Mouse (Mus musculus): ENCODE results near the gene A030005L19Rik. TPM values are rescaled to one million over a fixed set of nuclear protein-coding genes. Genes with fewer than 3 reads are reported as not detected.

Gene A030005L19Rik
- not detected for total RNA-seq (2023)

GRCm38 (mm10) chr1:82913025-82913424 lies at the start of gene A030005L19Rik:
Gene A030005L19Rik, plus strand, starts transcription at chr1:82913325.

GRCm38 (mm10) chr1:82924650-82925049 lies 11.5 kb downstream of the A030005L19Rik start, which contains the start of gene A030014E15Rik:
Gene A030014E15Rik, plus strand, starts transcription at chr1:82924917.

GRCm38 (mm10) chr1:82931326-82931725 lies 18.2 kb downstream of the A030005L19Rik start, which contains the start of gene Gm6217:
Gene Gm6217, minus strand, starts transcription at chr1:82931399.

GRCm38 (mm10) chr1:82943295-82943694 lies 30.2 kb downstream of the A030005L19Rik start, which contains the start of gene A030003K21Rik:
Gene A030003K21Rik, minus strand, starts transcription at chr1:82943388.

GRCm38 (mm10) chr1:82955913-82956312 lies 42.8 kb downstream of the A030005L19Rik start, which contains the start of gene Gm7544:
Gene Gm7544, minus strand, starts transcription at chr1:82956013.

GRCm38 (mm10) chr1:82959870-82960385 lies 46.8 kb downstream of the A030005L19Rik start, which contains the start of gene Gm47955:
Gene Gm47955, plus strand, starts transcription at chr1:82960286.

Other genes starting within 250 kb of the A030005L19Rik start
- gene Mff, start 188.4 kb upstream of the A030005L19Rik start, total RNA-seq (2023) = 100 to 1,000 TPM; 112 to 121 TPM
- not detected for gene Tm4sf20, start 144.9 kb upstream of the A030005L19Rik start, total RNA-seq (2023)
- gene Gm47791, start 142.1 kb upstream of the A030005L19Rik start, total RNA-seq (2023) = not detected
- gene Agfg1, start 73.8 kb upstream of the A030005L19Rik start, total RNA-seq (2023) = 10 to 100 TPM; 49.2 to 51.1 TPM
- not detected for gene A030014E15Rik, start 11.6 kb downstream of the A030005L19Rik start, total RNA-seq (2023)
- gene Gm6217, start 18.1 kb downstream of the A030005L19Rik start, total RNA-seq (2023) = not detected
- not detected for gene A030003K21Rik, start 30.1 kb downstream of the A030005L19Rik start, total RNA-seq (2023)
- not detected for gene Gm7544, start 42.7 kb downstream of the A030005L19Rik start, total RNA-seq (2023)
- not detected for gene Gm47955, start 47.0 kb downstream of the A030005L19Rik start, total RNA-seq (2023)
- not detected for gene Gm47959, start 87.2 kb downstream of the A030005L19Rik start, total RNA-seq (2023)
- gene Slc19a3, start 125.1 kb downstream of the A030005L19Rik start, total RNA-seq (2023) = not detected
- not detected for gene Krtap28-10, start 129.2 kb downstream of the A030005L19Rik start, total RNA-seq (2023)
- gene Gm47969, start 131.6 kb downstream of the A030005L19Rik start, total RNA-seq (2023) = not detected
- not detected for gene A030005K14Rik, start 146.1 kb downstream of the A030005L19Rik start, total RNA-seq (2023)
- gene Krtap28-13, start 147.6 kb downstream of the A030005L19Rik start, total RNA-seq (2023) = not detected
- not detected for gene Ccl20, start 203.4 kb downstream of the A030005L19Rik start, total RNA-seq (2023)
- not detected for gene Daw1, start 246.4 kb downstream of the A030005L19Rik start, total RNA-seq (2023)

Measured in neutrophil, adult 59 days (primary cell).